Mouse (Mus musculus): ENCODE data around the gene B3gntl1.

- TF ChIP-seq POLR2A (IDR thresholded peaks at IDR 0.05; ENCODE audit: insufficient read depth, low read depth, low read length) = no peak
- TF ChIP-seq CTCF (IDR thresholded peaks at IDR 0.05) = no peak
- TF ChIP-seq EP300 (IDR thresholded peaks at IDR 0.05; ENCODE audit: insufficient read depth, low read depth, low read length) = no peak
Observed at GRCm38 (mm10) chr11:121720752-121721151, 47.8 kb upstream of the B3gntl1 start.

All from heart, adult 2 months (tissue).